Mouse (Mus musculus) hindbrain, embryonic 12.5 days (tissue): Measurements from ENCODE around the gene Dcaf15. TPM values are rescaled to one million over a fixed set of nuclear protein-coding genes. Genes with fewer than 3 reads are reported as not detected.

Experiments used
- ATAC-seq: fragments of 200-750 bp; cut with Nextera tagmentation; 2 replicates; pipeline ENCODE4 v1.8.0; 2017; ENCODE audit warnings: moderate TSS enrichment; ENCODE audit not compliant: low FRiP score
- H3K27ac ChIP-seq: fragments of 300-500 bp; sonication (generic); 2 replicates; pipeline ENCODE4 v1.5.1; 2016; ENCODE audit warnings: mild to moderate bottlenecking
- H3K27me3 ChIP-seq: fragments of 300-500 bp; sonication (generic); 2 replicates; pipeline ENCODE4 v1.6.1; 2016; ENCODE audit warnings: mild to moderate bottlenecking
- H3K36me3 ChIP-seq: fragments of 300-500 bp; sonication (generic); 2 replicates; pipeline ENCODE4 v1.6.1; 2016; ENCODE audit warnings: mild to moderate bottlenecking
- H3K4me1 ChIP-seq: fragments of 300-500 bp; sonication (generic); 2 replicates; pipeline ENCODE4 v1.6.1; 2016
- H3K4me2 ChIP-seq: fragments of 300-500 bp; sonication (generic); replicated peaks from 2 replicates; pipeline ENCODE4 v1.6.1; 2016; ENCODE audit warnings: mild to moderate bottlenecking
- H3K4me3 ChIP-seq: fragments of 300-500 bp; sonication (generic); 2 replicates; pipeline ENCODE4 v1.5.1; 2016; ENCODE audit warnings: mild to moderate bottlenecking
- H3K9ac ChIP-seq: fragments of 300-500 bp; sonication (generic); 2 replicates; pipeline ENCODE4 v1.6.1; 2016; ENCODE audit warnings: mild to moderate bottlenecking, moderate library complexity
- H3K9me3 ChIP-seq: fragments of 300-500 bp; sonication (generic); replicated peaks from 2 replicates; pipeline ENCODE4 v1.6.1; 2016; ENCODE audit warnings: mild to moderate bottlenecking
- WGBS: fragments of 180-500 bp; shearing (Covaris S2); methylation state at CpG from one replicate; pipeline ENCODE4 v1.1.7; 2016; 5-methylcytosine and 5-hydroxymethylcytosine counted together
- polyA plus RNA-seq: library from polyadenylated mRNA; unstranded; fragments of >200 nt; fragmentation: Nextera tagmentation; extraction: Ambion mirVana; gene quantifications from 2 replicates; pipeline ENCODE4 v1.2.1, GENCODE M21; 2016

Dcaf15 gene
- polyA plus RNA-seq, 1 experiment from 2014 or later: 19.7 TPM

- Histone ChIP-seq H3K4me1 (no peaks in the 10 kb centered on the region), H3K9me3 (no peaks in the 10 kb centered on the region), H3K36me3 (peaks cover 88% of the 10 kb centered on the region), H3K9ac (no peak overlapping the region), H3K4me2 (no peak overlapping the region), H3K4me3 (no peak overlapping the region), H3K27me3 (no peaks in the 10 kb centered on the region), H3K27ac (no peak overlapping the region)
- no peak for ATAC-seq
- WGBS: 74% methylated on average over 8 of the region's 8 CpGs
These were observed 8.5 kb downstream of the Dcaf15 start for GRCm38 (mm10) chr8:84096061-84096460.

GRCm38 (mm10) chr8:84090585-84090984 lies 14.0 kb downstream of the Dcaf15 start:
- Histone ChIP-seq H3K4me3 (no peak overlapping the region), H3K4me1 (no peaks in the 10 kb centered on the region), H3K9me3 (no peaks in the 10 kb centered on the region), H3K27me3 (no peaks in the 10 kb centered on the region), H3K4me2 (no peak overlapping the region), H3K36me3 (peaks cover 74% of the 10 kb centered on the region), H3K9ac (no peak overlapping the region), H3K27ac (no peak overlapping the region)
- no peak for ATAC-seq
- WGBS: 89% methylated on average over 8 of the region's 8 CpGs

GRCm38 (mm10) chr8:84089277-84089676 lies 15.3 kb downstream of the Dcaf15 start:
- H3K36me3 ChIP-seq: peaks cover 65% of the 10 kb centered on the region
- H3K27ac ChIP-seq: no peak overlapping the region
- ATAC-seq: no peak
- no peaks in the 10 kb centered on the region for H3K9me3 ChIP-seq
- 79% methylated on average over 9 of the region's 9 CpGs for WGBS
- H3K4me3 ChIP-seq: no peak overlapping the region
- H3K4me2 ChIP-seq: no peak overlapping the region
- no peak overlapping the region for H3K9ac ChIP-seq
- H3K27me3 ChIP-seq: no peaks in the 10 kb centered on the region
- H3K4me1 ChIP-seq: peaks cover 5% of the 10 kb centered on the region

GRCm38 (mm10) chr8:84087821-84088220 lies 16.7 kb downstream of the Dcaf15 start:
- no peak overlapping the region for H3K27ac ChIP-seq
- H3K27me3 ChIP-seq: no peaks in the 10 kb centered on the region; the same call in 1 of the 2 replicates
- 97% methylated on average over 14 of the region's 14 CpGs for WGBS
- peaks cover 8% of the 10 kb centered on the region for H3K4me1 ChIP-seq
- H3K4me3 ChIP-seq: no peak overlapping the region
- peaks cover 61% of the 10 kb centered on the region for H3K36me3 ChIP-seq
- H3K9me3 ChIP-seq: no peaks in the 10 kb centered on the region
- ATAC-seq: no peak
- H3K9ac ChIP-seq: no peak overlapping the region
- H3K4me2 ChIP-seq: no peak overlapping the region

- WGBS: 92% methylated on average over 7 of the region's 7 CpGs
- no peaks in the 10 kb centered on the region; the same call in 1 of the 2 replicates for H3K27me3 ChIP-seq
- H3K4me3 ChIP-seq: no peak overlapping the region
- H3K9ac ChIP-seq: no peak overlapping the region
- H3K4me2 ChIP-seq: no peak overlapping the region
- no peak for ATAC-seq
- H3K36me3 ChIP-seq: peaks cover 61% of the 10 kb centered on the region
- H3K27ac ChIP-seq: no peak overlapping the region
- peaks cover 8% of the 10 kb centered on the region for H3K4me1 ChIP-seq
- H3K9me3 ChIP-seq: no peaks in the 10 kb centered on the region
These were observed 17.4 kb downstream of the Dcaf15 start for GRCm38 (mm10) chr8:84087156-84087555.

- Histone ChIP-seq H3K9me3 (no peaks in the 10 kb centered on the region), H3K4me3 (no peak overlapping the region), H3K36me3 (peaks cover 65% of the 10 kb centered on the region), H3K27ac (no peak overlapping the region), H3K27me3 (no peaks in the 10 kb centered on the region; the same call in 1 of the 2 replicates), H3K9ac (peak overlapping the region; percentile 45; the same call in 1 of the 2 replicates), H3K4me2 (peak overlapping the region; percentile 26), H3K4me1 (peaks cover 8% of the 10 kb centered on the region)
- ATAC-seq: no peak; the same call in 1 of the 2 replicates
- WGBS: 30% methylated on average over 42 of the region's 42 CpGs
These were observed 20.0 kb downstream of the Dcaf15 start for GRCm38 (mm10) chr8:84084341-84085115.

- H3K36me3 ChIP-seq: peaks cover 67% of the 10 kb centered on the region
- no peak overlapping the region for H3K4me3 ChIP-seq
- no peak overlapping the region for H3K4me2 ChIP-seq
- 26% methylated on average over 8 of the region's 8 CpGs for WGBS
- no peaks in the 10 kb centered on the region for H3K9me3 ChIP-seq
- H3K27ac ChIP-seq: no peak overlapping the region
- H3K27me3 ChIP-seq: no peaks in the 10 kb centered on the region; the same call in 1 of the 2 replicates
- peaks cover 8% of the 10 kb centered on the region for H3K4me1 ChIP-seq
- ATAC-seq: 0 out of 2 replicates have a peak, but pooled peaks have one; percentile 35
- no peak overlapping the region; the same call in 1 of the 2 replicates for H3K9ac ChIP-seq
These were observed 20.7 kb downstream of the Dcaf15 start for GRCm38 (mm10) chr8:84083829-84084241.

- Histone ChIP-seq H3K4me2 (no peak overlapping the region), H3K36me3 (peaks cover 69% of the 10 kb centered on the region), H3K4me1 (peaks cover 3% of the 10 kb centered on the region; the same call in 1 of the 2 replicates), H3K4me3 (no peak overlapping the region), H3K27ac (no peak overlapping the region), H3K27me3 (no peaks in the 10 kb centered on the region; the same call in 1 of the 2 replicates), H3K9ac (no peak overlapping the region), H3K9me3 (no peaks in the 10 kb centered on the region)
- WGBS: 87% methylated on average over 5 of the region's 5 CpGs
- no peak for ATAC-seq
These were observed 25.4 kb downstream of the Dcaf15 start for GRCm38 (mm10) chr8:84079206-84079605.

GRCm38 (mm10) chr8:84076849-84077248 lies 27.7 kb downstream of the Dcaf15 start:
- H3K36me3 ChIP-seq: peaks cover 49% of the 10 kb centered on the region
- no peaks in the 10 kb centered on the region for H3K27me3 ChIP-seq
- WGBS: 95% methylated on average over 3 of the region's 3 CpGs
- no peaks in the 10 kb centered on the region for H3K9me3 ChIP-seq
- H3K9ac ChIP-seq: no peak overlapping the region
- peaks cover 19% of the 10 kb centered on the region for H3K4me1 ChIP-seq
- H3K27ac ChIP-seq: no peak overlapping the region
- no peak overlapping the region for H3K4me2 ChIP-seq
- no peak for ATAC-seq
- H3K4me3 ChIP-seq: no peak overlapping the region

GRCm38 (mm10) chr8:84076412-84076811 lies 28.2 kb downstream of the Dcaf15 start:
- H3K4me1 ChIP-seq: peaks cover 23% of the 10 kb centered on the region
- H3K36me3 ChIP-seq: peaks cover 47% of the 10 kb centered on the region
- WGBS: 100% methylated on average over 1 of the region's 1 CpGs
- H3K27me3 ChIP-seq: no peaks in the 10 kb centered on the region
- H3K4me3 ChIP-seq: no peak overlapping the region
- no peak overlapping the region for H3K27ac ChIP-seq
- H3K4me2 ChIP-seq: no peak overlapping the region
- H3K9me3 ChIP-seq: no peaks in the 10 kb centered on the region
- ATAC-seq: no peak
- no peak overlapping the region for H3K9ac ChIP-seq

- ATAC-seq: peak; percentile 30; the same call in 1 of the 2 replicates
- H3K36me3 ChIP-seq: peaks cover 17% of the 10 kb centered on the region
- no peak overlapping the region for H3K4me3 ChIP-seq
- 0 out of 2 replicates have a peak overlapping the region, but pooled peaks have one; percentile 13 for H3K4me2 ChIP-seq
- H3K4me1 ChIP-seq: peaks cover 42% of the 10 kb centered on the region
- H3K27me3 ChIP-seq: no peaks in the 10 kb centered on the region
- WGBS: 56% methylated on average over 10 of the region's 10 CpGs
- H3K9me3 ChIP-seq: no peaks in the 10 kb centered on the region
- H3K27ac ChIP-seq: peak overlapping the region; percentile 41
- H3K9ac ChIP-seq: peak overlapping the region; percentile 32; the same call in 1 of the 2 replicates
These were observed 31.2 kb downstream of the Dcaf15 start for GRCm38 (mm10) chr8:84073230-84073976.

GRCm38 (mm10) chr8:84072321-84072720 lies 32.2 kb downstream of the Dcaf15 start:
- ATAC-seq: no peak
- no peak overlapping the region for H3K9ac ChIP-seq
- H3K4me2 ChIP-seq: no peak overlapping the region
- peaks cover 17% of the 10 kb centered on the region for H3K36me3 ChIP-seq
- no peak overlapping the region for H3K4me3 ChIP-seq
- H3K27me3 ChIP-seq: no peaks in the 10 kb centered on the region
- no peaks in the 10 kb centered on the region for H3K9me3 ChIP-seq
- H3K27ac ChIP-seq: no peak overlapping the region
- WGBS: 90% methylated on average over 10 of the region's 10 CpGs
- H3K4me1 ChIP-seq: peaks cover 52% of the 10 kb centered on the region
